Mouse (Mus musculus) ovary, postnatal 14 days (tissue): ENCODE measurements around the gene Npas2.

Source experiments
- DNase-seq: peaks from one replicate; pipeline ENCODE4 v3.0.0; 2022; ENCODE audit warnings: low spot score

Npas2 gene

DNA sequence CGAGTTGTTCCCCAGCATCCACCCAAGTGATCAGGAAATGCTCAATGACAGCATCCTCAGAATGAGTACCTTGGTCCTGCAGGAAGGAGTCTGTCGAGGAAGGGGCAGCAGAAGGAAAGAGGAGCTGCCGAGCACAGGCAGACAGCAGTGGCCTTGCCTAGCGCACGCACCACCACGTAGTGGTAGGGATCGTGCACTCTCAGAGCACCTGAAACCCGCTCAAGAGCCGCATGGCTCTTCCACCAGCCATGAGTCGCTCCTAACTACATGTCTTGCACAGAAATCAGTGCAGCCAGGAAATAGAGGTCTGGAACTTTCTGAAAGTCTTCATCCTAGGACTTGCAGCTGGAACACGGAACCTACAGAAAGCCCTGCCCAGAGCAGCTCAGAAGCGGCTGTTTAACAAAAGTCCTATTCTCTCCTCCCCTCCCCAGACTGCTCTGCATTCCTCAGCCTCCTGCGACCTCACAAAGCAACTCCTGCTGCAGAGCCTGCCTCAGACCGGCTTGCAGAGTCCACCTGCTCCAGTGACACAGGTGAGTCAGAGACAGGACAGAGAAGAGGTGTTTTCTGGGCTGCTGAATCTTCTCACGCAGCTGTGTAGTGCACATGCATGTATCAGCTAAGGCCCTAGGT lies 142.1 kb downstream of the Npas2 start:
- no peak for DNase-seq

DNA sequence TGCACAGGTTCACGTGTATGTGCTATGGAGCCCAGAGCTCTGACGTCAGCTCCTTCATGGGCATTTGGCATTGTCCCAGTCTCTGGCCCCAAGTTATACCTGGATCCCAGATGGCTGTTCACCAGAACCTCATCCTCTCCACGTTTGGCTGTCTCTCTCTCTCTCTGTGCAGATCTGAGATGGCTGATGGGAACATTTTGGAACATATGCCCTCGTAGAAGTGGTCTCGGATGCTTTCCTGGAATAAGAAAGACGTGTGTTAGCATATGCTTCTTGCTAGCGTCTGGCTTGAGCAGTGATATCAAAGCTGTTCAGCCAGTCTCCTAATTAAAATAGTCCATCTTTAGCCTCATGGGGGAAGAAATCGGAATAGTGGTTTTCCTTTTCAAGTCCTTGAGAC lies 143.3 kb downstream of the Npas2 start:
- no peak for DNase-seq

DNA sequence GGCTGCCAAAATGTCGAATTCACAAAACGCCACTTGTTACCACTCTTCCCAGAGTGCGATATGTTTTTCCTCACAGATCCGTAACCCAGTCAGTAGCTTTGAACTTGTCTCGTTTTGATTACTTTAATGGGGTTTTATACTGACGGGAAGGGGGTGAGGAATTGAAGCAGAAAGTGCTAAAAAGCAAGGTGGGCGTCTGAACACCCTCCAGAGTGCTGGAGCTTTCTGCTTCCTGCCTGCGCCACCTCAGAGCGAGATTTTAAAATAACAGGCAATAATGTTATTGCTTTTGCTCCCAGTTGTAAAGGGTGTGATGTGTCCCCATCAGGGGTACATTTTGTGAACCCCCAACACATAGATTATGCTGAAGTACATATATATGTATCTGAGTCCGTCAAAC lies 145.3 kb downstream of the Npas2 start:
- no peak for DNase-seq

DNA sequence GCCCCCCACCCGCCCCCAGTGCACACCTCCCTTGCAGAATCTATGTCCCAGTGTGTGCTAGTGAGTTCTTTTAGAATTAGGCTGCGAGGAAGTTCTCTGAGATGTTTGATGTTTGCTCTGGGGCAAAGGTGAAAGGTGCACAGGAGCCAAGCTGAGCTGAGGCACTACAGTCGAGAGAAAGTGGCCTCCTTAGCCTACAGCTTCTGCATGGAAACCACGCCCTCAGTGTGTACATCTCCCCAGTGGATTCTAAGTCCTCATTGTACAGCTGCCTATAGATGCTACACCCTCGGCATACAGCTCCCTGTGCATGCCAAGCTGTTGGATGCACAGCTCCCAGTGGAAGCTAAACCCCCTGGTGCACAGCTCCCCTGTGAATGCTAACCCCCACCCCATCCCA lies 145.9 kb downstream of the Npas2 start:
- no peak for DNase-seq

DNA sequence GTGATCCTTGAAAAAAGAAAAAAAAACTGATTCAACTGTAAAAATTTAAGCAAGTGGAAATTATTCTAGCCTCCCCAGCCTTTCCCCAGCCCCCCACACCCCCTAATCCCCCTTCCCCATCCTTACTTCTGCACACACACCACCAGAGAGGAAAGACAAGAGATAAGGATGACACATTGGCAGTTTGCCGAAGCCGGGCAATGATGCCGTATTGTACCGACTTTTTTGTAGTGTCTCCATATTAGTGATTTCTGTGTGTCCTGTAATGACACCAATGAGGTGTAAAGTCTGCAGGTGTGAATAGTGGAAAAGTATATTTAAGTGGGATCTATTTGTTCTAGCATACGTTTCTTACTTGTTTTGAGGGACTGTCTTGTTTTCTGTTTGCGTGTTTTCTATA lies 146.6 kb downstream of the Npas2 start:
- DNase-seq = no peak

DNA sequence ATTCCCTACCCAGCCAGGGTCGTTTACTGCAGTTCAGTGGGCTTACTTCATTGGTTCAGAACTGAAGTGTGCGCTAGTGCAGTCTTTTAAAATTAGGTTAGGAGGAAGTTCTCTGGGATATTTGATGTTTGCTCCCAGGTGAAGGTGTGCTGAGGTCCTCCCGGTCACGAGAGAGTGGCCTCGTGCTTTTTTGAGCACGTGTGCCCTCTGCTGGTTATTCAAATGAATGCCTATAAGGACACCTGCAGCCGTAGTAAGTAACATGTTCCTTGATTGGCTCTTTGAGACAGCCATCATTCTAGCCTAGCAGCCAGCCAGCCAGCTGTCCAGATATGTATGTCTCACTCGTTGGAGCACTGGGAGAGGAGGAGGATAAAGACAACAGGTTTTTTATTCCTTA lies 147.1 kb downstream of the Npas2 start:
- DNase-seq = peak; percentile 37

DNA sequence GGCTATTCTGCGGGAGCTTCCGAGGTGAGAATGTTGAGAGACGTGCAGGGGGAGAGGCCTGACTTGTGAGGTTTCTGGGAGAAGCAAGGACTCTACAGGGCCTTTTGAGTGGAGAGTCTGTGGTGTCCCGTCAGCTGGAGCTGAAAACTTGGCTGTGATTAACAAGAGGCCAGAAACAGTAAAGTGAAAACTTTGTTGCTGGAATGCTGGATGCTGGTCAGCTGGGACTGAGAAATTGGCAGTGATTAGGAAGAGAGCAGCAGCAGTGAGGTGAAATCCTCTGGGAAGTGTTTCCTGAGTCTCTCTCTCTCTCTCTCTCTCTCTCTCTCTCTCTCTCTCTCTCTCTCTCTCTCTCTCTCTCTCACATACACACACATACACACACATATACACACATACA lies 148.3 kb downstream of the Npas2 start:
- no peak for DNase-seq

DNA sequence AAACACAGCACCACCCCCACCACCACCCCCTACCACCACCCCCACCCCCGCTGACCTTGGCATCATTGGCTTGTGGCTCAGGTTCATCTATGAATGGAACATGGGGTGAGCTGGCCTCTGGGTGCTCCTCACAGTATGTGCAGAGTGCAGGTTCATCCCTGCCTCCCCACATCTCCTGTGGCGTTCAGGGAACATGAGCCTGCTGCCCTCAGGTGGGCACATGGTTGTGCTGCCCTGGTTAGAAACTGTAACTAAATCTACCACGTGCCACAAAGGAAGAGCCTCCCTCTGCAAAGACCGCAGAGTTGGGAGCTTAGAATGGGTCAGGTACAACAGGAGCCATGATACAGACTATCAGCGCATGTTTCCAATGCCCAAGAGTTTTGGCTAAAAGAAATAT lies 149.7 kb downstream of the Npas2 start:
- no peak for DNase-seq

DNA sequence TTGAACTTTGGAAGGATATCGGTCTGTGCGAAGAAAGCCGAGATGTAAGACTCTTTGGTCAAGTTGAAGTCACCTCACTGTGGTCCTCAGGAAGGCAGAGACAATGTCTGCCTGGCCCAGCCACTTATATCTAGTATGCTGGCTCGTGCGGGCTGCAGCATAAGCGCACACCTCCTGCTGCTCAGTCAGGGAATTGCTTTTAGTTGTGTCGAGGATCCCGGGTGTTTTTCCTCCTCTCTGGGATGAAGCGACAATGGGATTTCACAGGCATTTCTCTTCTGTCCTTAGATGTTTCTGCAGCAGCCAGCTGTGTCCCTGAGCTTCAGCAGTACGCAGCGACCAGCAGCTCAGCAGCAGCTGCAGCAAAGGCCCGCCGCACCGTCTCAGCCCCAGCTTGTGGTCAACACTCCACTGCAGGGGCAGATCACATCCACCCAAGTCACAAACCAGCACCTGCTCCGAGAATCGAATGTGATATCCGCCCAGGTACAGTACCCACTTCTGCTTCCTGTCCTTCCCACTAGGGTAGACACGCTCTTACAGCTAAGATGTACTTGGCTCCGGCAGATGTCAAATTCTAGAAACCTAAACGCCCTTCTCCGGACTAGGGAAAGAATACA lies 151.6 kb downstream of the Npas2 start:
- DNase-seq = no peak

DNA sequence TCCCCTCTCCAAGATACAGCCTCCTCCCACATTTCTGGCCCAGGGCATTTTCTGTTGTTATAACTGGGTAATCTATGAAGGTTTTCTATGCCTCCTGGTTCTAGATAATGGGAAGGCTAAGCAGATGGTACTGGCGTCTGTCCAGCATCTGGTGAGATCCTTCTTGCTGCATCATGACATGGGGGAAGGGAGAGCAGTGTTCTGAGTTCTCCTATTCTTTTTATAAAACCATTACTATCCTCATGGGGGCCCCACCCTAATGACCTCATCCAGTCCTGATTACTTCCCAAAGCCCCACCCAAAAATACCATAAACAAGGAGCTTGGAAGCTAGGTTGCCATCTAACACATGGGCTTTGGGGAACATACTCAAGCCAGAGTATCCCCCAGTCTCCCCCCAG lies 155.5 kb downstream of the Npas2 start:
- DNase-seq = no peak

DNA sequence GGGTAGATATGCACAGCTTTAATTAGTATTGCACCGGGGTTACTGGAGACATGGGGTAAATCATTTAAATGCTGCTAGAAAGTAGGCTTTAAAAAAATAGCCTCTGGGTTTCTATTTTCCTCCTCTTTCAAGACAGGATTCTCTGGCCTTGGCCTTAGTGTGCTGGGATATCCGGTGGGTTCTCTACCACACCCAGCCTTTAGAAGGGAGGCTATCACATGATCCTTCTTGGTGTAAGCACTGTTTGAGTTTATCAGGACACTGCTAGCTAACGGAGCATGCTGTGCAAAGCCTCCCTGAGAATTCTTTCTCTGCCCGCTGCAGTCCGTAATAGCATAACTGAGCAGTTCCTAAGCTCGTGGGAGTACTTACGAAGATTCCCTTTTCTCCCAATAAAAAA lies 155.9 kb downstream of the Npas2 start:
- DNase-seq = no peak

DNA sequence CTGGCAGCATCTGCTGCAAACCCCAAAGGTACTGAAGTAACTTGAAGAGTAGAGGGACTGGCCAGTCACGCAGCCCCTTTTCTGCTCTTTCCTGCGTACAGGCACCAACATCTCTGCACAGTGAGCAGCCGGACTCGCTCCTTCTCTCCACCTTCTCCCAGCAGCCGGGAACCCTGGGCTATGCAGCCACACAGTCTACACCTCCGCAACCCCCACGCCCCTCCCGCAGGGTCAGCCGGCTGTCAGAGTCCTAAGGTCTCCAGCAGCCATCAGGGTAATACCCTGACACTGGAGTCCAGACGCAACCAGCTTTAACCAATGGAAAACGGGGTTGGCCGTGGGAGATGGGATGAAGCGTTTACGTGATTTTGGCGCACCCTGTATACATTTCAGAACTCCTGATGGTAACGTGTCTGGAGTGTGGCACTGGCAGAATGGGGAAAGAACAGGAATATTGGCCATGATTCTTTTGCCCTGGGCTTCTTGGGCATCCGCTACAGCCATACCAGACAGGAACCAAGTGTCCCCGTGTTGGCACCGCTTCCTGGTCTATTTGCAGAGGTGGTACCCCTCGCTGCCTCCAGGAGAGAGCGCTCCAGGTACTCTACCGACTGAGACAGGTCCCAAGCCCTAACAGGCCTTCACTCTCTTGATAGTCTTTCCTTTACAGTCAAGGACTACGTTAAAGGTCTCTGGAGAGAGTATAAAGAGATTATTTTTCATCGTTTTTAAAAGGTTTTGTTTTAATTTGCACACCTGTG lies 168.4 kb downstream of the Npas2 start:
- DNase-seq = no peak

DNA sequence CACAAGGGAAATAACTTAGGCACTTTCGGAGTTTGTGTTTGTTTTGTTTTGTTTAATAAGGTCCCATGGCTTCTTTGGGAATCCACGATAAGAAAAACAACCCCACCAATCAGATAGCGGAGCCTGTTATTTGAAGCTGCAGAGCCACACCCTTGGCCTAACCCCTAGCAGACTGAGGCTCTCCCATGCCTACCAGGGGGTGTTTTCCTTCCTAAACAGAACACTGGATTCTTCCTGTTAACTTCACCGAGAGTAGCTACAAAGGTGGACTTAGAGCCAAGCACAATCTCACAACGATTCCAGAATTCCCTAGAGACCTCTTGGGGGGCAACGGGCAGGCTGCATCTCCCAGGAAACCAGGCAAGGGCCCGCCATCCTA lies 169.0 kb downstream of the Npas2 start:
- no peak for DNase-seq

DNA sequence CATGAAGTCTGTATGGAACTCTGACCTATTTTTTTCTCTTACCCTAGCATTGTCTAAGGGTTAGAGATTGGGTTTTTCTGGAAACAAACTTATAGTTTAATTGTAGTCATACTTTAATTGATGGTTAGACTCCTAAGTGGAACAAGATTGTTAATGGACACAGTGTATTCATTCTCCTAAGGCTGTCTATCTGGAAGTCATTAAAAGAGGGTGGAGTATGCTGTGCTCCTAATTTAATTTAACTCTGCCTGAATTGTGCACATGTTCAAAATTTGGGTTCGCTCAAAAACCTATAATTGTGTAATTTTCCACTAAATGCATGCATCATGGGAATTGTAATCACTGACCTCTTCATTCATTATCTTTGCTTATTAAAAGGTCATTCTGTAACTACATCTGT lies 172.0 kb downstream of the Npas2 start:
- DNase-seq = no peak

DNA sequence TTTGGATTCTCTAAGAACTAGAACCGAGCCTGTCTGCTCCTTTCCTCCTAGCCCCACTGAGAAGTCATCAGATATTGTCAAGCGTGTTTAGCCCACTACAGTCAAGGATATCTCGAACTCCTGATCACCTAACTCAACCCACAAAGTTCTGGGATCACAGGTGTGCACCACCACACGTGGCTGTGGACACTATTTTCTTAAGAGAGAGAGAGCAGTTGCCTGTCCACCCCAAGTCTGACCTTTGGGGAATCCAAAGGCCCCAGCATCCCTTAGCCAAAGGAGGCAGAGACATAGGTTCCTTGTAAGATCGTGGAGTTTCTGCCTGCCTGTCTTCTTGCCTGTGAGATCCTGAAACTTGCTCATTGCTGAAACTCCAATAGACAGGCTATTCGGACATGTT lies 173.5 kb downstream of the Npas2 start:
- no peak for DNase-seq

DNA sequence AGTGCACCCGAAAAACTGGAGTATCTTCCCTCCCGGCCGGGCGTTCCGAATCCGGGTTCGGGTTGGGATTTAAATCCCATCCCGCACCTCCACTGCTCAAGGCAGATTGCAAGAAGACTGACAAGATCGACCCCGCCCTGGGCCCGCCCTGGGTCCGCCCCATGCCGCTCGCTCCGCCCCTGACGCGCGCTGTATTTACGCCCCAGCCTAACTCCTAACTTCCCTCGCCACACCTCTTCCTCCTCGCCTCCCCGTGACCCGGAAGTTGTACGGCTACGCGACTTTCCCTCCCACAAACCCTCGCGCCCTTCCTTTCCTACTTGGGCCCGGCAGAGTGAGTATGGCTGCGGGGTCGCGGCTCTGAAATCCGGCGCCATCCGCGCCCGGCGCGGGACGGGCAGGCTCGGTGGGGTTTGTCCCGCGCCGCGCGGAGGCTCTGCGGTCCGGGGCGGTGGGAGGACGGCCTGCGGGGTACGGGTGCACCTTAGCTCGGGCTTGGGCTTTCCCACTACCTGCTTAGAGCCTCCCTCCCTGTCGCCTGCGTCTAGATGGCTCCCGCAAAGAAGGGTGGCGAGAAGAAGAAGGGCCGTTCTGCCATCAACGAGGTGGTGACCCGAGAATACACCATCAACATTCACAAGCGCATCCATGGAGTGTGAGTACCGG lies 174.2 kb downstream of the Npas2 start, which contains the start of gene Rpl31:
Gene Rpl31, plus strand, starts transcription at position 242 of the 666 bp plus-strand sequence.
- peak; percentile 95 for DNase-seq

DNA sequence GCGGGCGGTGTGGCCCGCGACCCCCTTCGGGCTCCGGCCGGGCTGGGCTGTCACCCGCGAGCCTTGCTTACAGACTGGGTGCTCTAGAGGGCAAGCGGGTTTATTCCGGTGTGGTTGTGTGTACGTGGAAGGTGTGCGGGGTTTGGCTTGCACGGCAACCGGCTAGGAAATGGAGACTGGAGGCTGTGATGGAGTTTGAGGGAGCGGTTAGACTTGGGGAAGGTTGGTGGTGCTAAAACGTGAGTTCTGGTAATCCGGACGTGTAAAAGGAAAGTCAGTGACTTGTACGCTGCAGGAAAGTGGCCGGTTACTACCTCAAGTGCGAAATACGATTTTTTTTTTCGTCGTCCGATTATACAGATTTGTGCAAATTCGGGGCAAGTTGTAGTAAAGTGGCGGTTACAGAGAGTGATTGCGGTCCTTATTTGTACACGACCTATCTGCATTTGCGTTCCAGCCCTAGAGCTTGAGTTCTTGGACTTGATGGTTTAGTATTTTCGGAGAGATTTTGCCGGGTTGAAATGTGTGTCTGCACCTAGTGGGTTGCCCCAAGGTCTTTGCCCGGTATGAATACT lies 174.8 kb downstream of the Npas2 start:
- DNase-seq = no peak

DNA sequence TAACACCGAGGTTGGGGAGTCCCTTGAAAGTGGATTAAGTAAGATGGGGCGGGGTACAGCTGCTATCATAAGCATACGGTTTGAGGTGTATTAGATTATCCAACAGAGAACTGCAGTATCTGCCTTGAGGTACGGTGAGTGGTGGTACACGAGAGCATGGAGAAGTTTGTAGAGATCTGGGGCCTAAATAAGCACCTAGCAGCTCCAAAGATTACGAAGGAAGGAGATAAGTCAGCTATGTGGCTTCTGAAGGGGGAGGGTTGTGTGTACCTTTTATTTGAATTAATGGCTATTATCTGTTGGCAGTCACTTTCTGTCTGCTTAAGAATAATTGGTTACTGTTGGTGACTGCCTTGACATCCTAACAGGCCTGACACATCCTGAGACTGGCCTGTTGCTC lies 176.9 kb downstream of the Npas2 start:
- DNase-seq = no peak

DNA sequence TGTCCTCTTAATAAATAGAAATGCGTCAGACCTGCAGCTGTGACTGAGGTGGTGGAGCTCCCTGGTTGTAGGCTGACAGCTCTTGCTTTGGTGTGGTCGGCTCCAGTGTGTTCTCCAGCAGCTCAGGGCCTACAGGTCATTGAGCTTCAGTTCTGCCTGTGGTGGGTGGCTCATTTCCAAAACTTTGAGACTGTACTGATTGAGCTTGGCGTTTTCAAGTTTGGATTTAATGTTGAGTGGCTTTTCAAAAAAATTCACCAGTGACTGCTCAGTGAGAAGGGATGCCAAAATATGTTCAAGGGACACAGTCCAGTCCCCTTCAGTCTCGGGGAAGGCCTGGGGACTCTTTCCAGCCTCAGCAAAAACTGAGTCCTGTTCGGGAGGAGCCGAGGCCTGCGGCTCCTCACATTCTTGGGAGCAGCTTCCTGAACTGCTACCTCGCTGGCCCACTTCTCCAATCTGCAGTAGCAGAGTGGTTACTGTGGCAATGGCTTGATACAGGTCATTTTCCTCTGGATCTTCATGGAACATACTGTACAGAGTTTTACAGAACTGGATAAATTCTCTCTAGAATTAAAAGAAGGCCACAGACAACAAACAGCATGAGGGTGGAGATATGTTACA lies 178.8 kb downstream of the Npas2 start:
- DNase-seq = no peak

DNA sequence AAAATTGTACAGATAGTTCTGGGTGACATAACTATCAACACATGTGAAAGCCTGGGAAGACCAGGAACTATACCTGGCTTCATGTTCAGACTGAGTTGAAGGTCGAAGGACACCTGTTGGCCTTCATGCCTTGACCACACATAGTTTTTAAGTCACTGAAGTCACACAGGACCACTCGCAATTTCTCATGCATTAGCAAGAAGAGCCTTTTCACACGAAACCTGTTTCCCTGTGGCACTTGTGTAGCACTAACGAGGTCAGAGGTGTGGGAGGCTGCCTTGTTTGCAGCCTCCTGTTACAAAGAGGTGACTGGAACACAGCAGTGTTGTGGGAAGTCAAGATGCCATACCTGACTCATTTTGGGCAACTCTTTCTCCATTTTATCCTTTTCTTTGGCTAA lies 179.8 kb downstream of the Npas2 start:
- DNase-seq = no peak

DNA sequence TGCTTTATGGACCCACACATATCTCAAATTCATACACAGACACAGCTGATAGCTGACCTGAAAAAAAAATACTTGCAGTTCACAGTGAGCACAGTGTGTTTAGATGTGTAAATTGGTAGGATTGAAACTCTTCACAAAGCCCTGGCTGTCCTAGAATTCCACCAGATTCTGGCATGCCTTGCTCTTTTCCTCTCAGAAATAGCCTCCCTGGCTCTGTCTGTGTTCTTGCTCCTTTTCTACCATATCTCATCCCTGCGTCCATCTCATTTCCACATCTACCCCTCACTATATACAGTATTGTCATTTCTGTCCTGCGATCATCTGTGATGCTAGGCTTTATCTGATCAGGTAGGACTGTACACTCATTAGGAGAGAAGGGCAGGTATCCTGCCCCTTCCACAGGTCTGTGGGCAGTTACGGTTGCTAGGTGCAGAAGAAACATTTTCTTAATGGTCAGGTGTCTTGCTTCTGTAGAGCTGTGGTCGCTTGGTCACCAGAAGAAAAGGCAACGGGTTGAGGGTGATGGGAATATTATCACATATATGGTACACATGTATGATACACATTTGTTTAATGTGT lies 180.8 kb downstream of the Npas2 start:
- DNase-seq = no peak

DNA sequence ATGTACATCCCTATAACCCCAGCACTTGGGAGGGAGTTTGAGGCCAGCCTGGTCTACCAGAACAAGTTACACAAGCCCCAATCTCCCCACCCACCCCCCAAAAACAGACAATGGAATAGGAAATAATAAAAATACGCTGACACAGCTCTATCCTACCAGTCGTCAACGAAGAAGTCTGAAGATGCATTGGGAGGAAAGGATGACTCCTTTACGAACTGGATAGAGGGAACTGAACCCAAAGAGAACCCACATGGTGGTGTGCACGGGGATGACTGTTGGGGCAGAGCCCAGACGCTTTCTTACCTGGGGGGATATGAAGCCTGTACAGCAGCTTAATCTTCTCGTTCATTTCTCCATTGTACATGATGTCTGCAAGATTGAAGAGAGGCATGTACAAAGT lies 182.6 kb downstream of the Npas2 start:
- DNase-seq = no peak
